Mouse (Mus musculus): Measurements from ENCODE around the gene Pnkp. TPM values are rescaled to one million over a fixed set of nuclear protein-coding genes. Genes with fewer than 3 reads are reported as not detected.
A peak's percentile ranks its signal among the peaks of the same experiment; 100 is the strongest.

Pnkp gene
- total RNA-seq (2017) = 16.6 and 26.5 TPM in 2 replicates

- peak; percentile 55 for ATAC-seq (replicated peaks; ENCODE audit: low read depth, poor library complexity, severe bottlenecking)
These were observed at the start of gene Pnkp for GRCm38 (mm10) chr7:44857042-44857552. TSS of gene Pnkp (plus strand) at chr7:44857139.

DNA sequence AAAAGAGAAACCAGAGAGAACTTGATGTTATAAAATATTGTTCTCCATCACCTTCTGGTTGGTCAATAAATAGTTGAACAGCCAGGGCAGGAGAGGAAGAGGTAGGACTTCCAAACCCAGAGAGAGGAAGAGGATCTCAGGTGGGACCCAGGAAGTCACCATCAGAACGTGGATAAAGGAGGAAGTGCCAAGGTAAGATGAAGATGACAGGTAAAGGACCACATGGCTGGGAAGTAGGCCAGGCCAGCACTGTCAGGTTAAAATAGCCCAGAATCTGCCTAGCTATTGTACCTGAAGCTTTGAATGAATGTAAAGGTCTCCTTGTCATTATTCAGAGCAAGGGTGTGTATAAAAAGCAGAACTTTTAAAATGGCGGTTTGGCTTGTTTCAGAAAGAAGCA, 48.0 kb upstream of the Pnkp start:
- no peak for ATAC-seq (replicated peaks; ENCODE audit: low read depth, poor library complexity, severe bottlenecking)

DNA sequence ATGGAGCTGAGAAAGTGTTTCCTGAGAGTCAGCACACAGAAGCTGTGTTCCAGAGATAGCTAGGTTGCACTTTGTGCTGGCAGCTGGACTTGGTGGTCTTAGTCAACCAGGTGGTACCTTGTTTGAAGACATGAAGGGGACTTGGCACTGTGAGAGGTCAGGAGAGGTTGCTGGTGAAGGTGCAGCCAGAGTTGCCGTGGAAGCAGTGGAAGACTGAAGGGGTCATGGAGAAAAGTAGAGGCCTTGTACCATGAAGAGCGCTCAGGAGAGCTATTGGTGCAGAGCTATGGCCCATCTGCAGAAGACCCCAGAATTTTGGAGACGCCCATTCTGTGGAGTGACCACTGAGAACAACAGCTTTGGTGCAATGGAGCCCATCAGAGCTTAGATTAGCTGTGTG, 47.5 kb upstream of the Pnkp start:
- ATAC-seq (replicated peaks; ENCODE audit: low read depth, poor library complexity, severe bottlenecking) = no peak

GRCm38 (mm10) chr7:44810365-44810764, 46.6 kb upstream of the Pnkp start:
- no peak for ATAC-seq (replicated peaks; ENCODE audit: low read depth, poor library complexity, severe bottlenecking)

DNA sequence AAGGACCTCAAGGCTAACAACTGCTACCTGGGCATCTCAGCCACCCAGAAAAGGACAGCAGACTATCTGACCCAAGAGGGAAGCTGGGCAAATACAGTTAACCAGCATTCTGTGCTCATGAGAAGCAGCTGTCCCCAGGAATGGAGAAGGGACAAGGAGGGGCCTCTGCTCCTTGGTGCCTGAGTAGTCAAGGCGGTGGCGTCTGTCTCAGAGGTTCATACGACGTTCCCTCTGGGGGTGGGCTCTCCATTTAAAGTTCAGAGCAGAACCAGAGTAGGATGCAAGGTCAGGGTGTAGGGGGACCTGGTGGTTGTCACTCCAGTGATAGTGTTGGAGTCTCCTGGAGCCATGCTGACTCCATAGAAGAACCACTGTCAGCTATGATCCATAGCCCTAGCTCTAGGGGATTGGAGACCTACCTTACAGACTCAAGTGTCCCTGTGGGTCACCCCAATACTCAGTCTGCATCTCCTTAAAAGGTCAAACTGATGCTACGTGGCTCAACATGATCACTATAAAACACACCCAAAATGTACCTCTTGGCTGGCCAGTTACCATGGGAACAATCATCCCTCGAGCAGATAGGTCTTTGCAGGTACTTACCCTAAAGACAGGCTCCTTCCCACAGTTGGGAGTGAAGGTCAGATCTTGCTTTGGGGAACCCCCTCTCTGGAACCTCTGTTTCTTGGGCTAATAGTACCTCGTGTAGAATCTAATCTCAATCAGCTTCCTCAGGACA, 46.0 kb upstream of the Pnkp start:
- ATAC-seq (replicated peaks; ENCODE audit: low read depth, poor library complexity, severe bottlenecking) = no peak

DNA sequence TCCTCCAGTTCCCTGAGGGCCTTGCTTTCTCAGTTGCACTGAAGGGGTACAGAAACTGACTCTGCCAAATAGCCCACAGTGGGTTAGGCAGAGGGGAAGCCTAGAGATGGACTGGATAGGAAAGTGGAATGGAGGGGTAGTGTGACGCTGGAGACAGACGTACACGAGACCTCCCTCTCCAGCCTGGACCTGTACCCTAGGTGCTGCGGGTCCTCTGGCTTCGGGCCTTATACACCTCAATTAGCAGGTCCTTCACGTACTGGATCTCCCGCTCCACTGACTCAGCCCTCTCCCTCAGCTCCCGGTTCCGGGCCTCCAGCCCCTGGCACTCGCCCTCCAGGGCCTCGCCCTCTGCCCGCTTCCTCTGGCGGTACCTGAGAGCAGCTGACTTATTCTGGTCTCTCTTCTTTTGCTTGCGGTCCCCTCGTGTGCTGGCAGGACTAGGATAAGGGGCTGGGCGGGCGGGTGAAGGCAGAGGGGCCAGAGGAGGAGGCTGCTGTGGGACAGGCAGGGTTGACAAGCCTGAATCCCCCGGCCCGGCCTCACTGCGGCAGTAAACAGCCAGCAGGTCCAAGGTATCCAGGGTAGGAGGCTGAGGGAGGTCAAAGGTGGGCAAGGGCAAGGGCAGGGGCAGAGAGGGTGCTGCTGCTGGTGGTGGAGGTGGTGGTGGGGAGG, 44.2 kb upstream of the Pnkp start:
- no peak for ATAC-seq (replicated peaks; ENCODE audit: low read depth, poor library complexity, severe bottlenecking)

- no peak for ATAC-seq (replicated peaks; ENCODE audit: low read depth, poor library complexity, severe bottlenecking)
These were observed 43.0 kb upstream of the Pnkp start for GRCm38 (mm10) chr7:44813985-44814384.

DNA sequence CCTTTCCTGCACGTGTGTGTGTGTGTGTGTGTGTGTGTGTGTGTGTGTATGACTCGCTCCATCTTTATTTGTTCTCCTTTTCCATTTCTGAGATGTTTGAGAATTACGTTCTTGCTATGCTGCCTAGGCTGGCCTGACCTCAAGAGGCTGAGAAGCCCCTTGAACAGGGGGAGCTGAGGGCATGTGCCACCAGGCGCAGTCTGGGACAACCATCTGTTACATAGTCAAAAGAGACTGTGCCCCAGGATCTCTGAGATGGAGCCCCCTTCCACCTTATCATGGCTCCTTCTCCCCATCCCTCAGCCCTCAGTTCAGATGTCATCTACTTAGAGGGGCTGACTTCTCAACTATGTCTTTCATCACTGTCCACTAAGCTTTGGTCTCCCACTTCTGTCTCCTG, 42.5 kb upstream of the Pnkp start:
- ATAC-seq (replicated peaks; ENCODE audit: low read depth, poor library complexity, severe bottlenecking) = no peak

DNA sequence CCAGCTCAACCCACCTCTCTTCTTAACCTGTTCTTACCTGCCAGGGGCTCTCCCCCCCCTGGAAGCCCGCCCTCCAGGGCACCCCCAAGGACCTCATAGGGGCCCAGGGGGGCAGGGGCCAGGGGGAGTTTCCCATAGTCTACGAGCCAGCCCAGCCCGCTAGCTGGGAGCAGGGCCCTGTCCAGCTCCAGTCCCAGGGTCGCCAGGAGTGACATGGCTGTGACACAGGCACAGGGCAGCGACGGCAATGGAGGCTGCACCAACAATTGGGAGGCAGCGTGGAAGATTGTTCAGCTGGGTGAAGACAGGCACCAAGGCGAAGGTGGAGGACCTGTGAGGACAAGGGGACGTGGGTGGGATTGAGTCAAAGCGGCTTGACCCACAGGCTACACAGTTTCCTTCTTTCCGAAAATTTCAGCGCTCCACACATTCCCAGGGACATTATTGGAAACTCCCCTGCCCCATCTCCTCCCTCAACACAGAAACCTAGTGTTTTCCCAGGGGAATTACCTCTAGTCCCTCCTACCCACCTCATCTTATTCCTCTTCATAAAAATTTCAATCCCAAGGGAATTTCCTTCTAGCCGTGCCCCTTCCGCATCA, 41.9 kb upstream of the Pnkp start:
- ATAC-seq (replicated peaks; ENCODE audit: low read depth, poor library complexity, severe bottlenecking) = no peak

DNA sequence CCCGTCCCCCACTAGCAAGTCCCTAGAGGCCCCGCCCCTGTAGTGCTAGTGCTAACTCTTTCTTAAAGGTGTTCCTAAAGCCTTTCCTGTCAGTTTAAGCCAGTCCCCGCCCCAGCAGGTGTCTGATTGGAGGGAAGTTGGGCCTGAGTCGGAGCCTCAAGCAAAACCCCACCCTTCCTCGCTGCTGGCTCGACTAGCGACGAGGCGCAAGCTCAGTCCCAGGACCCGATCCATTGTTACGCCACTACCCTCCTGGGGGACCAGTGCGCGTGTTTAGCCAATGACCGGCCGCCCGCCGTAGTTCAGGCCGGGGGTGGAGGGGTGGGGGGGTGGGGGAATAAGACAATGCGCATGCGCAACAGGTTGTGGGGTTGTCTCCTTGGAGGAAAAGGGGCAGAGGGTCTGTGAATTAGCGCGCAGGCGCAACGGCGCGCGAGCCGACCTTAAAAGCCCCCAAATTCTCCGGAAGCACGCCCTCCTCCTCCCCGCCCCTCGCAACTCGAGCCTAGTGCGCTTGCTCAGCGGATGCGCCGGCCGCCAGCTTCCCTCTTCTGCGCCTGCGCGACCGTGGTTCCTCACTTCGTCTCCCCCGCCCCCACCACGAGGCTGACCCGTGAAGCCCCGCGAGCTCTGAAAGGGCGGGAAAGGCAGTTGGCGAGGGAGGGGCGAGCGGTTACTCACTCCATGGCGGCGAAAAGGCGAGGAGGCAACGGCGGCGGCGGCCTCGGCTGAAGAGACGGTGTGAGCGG, 41.0 kb upstream of the Pnkp start, which contains the start of the genes Nup62 and Il4i1:
Nup62 (plus strand) TSS at position 368 of the 749 bp plus-strand sequence.
Il4i1 (plus strand) TSS at position 667 of the 749 bp plus-strand sequence.
- ATAC-seq (replicated peaks; ENCODE audit: low read depth, poor library complexity, severe bottlenecking) = peak; percentile 85

DNA sequence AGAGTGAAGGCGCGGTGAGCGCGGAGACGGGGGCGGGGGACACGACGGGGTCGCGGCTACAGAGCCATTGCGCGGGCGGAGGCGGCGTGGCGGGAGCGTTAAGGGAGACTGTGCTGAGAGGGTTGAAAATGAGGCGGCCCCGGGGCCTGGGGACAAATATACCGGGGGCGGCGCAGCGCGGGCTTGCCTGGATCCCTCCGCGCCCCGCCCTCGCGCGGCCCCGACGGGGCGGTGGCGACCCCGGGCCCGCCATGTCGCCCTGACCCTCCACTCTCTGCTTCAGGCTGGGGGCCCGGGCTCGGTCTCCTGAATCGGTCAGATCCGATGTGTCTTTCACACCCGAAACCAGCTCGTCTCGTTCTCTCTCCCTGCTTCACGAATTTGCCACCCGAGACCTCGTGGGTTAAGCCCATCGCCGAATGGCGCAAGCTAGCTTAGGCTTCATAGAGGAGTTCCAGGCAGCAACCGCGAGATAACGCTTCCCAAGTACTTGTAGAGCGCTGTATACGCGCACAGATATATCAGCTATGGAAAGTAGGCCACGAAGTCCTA, 40.4 kb upstream of the Pnkp start, which contains the start of gene Atf5:
Atf5 (minus strand) TSS at position 189 of the 552 bp plus-strand sequence.
- no peak for ATAC-seq (replicated peaks; ENCODE audit: low read depth, poor library complexity, severe bottlenecking)

DNA sequence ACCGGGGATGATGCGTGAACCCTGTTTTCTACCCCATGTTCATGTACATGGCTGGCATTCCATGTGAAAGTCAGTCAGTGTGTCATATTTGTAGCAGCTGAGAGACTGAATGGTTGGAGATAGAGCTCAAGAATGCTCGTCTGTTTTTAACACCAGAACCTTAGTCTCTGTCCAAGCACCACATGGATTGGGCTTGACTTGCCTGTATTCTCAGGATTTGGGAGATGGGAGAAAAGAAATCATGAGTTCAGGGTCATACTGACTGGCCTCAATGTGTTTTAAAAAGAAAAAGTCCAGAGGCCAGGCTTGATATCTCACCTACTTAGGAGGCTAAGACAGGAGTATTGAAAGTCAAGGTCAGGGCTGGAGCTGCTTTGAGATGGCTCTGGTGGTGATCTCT, 39.5 kb upstream of the Pnkp start:
- ATAC-seq (replicated peaks; ENCODE audit: low read depth, poor library complexity, severe bottlenecking) = no peak

GRCm38 (mm10) chr7:44818164-44818563, 38.8 kb upstream of the Pnkp start:
- ATAC-seq (replicated peaks; ENCODE audit: low read depth, poor library complexity, severe bottlenecking) = no peak

DNA sequence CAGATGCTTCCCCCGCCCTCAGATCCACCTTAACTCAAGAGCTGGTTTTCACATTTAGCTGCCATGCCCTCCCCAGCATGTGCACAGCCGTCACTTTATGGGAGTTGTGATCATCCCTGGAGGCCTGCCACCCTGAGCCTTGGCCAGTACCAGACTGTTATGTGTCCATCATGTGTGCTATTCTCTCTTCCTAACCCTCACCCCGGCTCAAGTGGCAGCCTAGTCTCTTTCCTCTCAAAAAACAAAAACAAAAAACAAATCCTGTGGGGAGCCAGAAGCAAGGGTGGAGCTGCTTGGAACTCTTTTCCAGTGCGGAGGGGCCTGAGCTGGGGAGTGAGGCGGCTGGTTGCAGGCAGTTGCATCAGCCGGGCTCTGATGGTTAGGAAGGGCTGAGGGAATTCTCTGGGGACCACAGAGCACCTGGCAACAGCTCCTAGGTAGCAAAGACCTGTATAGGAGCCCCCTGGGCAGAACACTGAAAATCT, 38.1 kb upstream of the Pnkp start:
- ATAC-seq (replicated peaks; ENCODE audit: low read depth, poor library complexity, severe bottlenecking) = no peak

GRCm38 (mm10) chr7:44819391-44819790, 37.5 kb upstream of the Pnkp start:
- ATAC-seq (replicated peaks; ENCODE audit: low read depth, poor library complexity, severe bottlenecking) = no peak

DNA sequence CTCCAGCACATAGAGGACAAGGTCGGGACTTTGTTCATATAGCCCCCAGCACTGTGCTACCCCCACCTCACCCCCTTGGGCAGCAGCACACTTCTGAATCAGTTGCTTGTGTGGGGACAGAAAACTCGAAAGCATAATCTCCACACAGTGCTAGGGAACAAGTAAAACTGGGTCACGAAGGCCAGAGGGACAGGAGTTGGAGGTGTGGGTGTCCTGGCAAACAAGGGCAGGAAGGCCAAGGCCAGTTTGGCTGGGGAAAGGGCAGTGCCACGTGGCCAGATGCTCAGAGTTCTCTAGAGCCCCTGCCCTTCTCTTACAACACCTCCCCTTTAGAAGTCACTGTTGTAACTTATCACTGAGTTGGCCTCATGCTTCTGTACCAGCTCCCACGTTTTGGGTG, 37.1 kb upstream of the Pnkp start:
- ATAC-seq (replicated peaks; ENCODE audit: low read depth, poor library complexity, severe bottlenecking) = no peak

- no peak for ATAC-seq (replicated peaks; ENCODE audit: low read depth, poor library complexity, severe bottlenecking)
These were observed 36.4 kb upstream of the Pnkp start for GRCm38 (mm10) chr7:44820525-44820924.

- ATAC-seq (replicated peaks; ENCODE audit: low read depth, poor library complexity, severe bottlenecking) = no peak
These were observed 35.1 kb upstream of the Pnkp start for GRCm38 (mm10) chr7:44821666-44822448.

DNA sequence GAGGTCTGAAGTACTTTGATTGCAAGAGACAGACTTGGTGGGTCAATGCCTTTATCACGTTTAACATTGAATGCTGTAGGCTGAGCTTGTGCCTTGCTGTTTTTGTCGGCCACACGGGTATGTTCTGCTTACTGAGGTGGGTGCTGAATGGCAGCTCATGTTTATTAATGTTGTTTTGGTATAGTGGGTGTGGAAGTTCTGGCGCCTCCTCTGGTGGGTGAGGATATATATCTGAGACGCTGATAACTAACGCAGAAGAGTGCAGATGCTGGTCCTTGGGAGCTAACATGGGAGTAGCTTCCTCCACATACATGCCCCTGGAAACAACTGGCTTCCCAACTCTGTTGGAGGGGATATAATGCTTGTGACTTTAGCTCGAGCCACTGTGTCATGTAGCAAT, 33.5 kb upstream of the Pnkp start:
- ATAC-seq (replicated peaks; ENCODE audit: low read depth, poor library complexity, severe bottlenecking) = peak; percentile 31

All from common myeloid progenitor, adult 5-6 weeks (primary cell).